Mouse (Mus musculus) lung, adult 10 weeks (tissue): ENCODE data around the gene Ace2. TPM values are rescaled to one million over a fixed set of nuclear protein-coding genes. Genes with fewer than 3 reads are reported as not detected.

Experiments
- polyA plus RNA-seq: library from polyadenylated mRNA; stranded (reverse); fragments of 350-450 nt; fragmentation: Illumina TruSeq; extraction: RNeasy Lipid Tissue Mini Kit (QIAGEN cat#74804); gene quantifications from one replicate; pipeline ENCODE4 v1.2.3, GENCODE M21; 2014; ENCODE audit warnings: low read depth, low replicate concordance; ENCODE audit not compliant: insufficient read depth

The Ace2 gene
- 7.5 TPM for polyA plus RNA-seq

DNA sequence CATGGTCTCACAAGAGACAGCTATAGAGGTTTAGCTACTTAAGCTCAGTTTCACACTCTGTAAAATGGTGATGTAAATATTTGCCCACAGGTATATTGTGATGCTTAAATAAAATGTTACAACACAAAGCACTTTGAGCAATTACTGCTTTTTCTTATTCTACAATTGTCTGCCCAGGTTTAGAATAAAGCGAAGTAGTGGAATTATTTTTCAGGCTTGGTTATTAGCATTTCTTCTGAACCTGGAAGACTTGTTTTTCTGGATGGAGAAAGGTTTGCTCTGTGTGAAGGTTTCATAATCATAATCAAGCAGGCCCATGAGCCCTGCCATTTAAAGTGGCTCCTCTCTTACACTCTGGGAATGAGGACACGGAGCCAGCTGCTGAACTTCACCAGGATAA is at the start of gene Ace2:
Ace2 (plus strand) TSS at position 301 of the 400 bp plus-strand sequence.

Other genes starting within 250 kb of the Ace2 start
- 29.3 TPM for gene Ap1s2, start 230.3 kb upstream of the Ace2 start, polyA plus RNA-seq
- 10.9 TPM for gene Zrsr2, start 180.7 kb upstream of the Ace2 start, polyA plus RNA-seq
- 5.4 TPM for gene Car5b, start 111.3 kb upstream of the Ace2 start, polyA plus RNA-seq
- gene Siah1b, start 62.8 kb upstream of the Ace2 start, polyA plus RNA-seq: 2.4 TPM
- not detected for gene Cltrn, start 50.5 kb upstream of the Ace2 start, polyA plus RNA-seq
- gene Bmx, start 118.9 kb downstream of the Ace2 start, polyA plus RNA-seq: 4.7 TPM
- 27.9 TPM for gene Pir, start 130.0 kb downstream of the Ace2 start, polyA plus RNA-seq
- 23.6 TPM for gene Vegfd, start 234.0 kb downstream of the Ace2 start, polyA plus RNA-seq